Mouse (Mus musculus): ENCODE measurements around the gene Pla2g4f. TPM values are rescaled to one million over a fixed set of nuclear protein-coding genes. Genes with fewer than 3 reads are reported as not detected.

The Pla2g4f gene
- 0.89 TPM in 1 of 2 replicates, not detected in the other for polyA plus RNA-seq (2015; fragmentation: Nextera tagmentation; extraction: Ambion mirVana)

DNA sequence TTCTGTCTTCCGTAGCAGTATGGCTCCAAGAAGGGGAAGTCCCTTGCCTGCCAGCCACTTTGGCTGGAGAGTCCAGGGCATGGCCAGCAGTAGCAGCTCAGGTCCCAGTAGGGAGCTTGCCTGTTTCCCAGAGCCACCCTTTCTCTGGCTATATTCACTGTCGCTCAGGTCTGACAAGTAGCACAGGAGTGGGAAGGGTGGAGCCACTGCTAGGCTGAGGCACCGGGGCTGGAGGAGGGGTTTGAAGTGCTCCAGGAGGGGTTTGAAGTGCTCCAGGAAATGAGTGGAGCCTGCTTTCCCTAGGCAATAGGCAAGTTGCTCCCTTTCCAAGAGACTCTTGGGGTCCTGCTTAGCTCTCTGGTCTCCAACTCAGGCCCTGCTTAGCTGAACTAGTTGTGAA lies at the start of gene Pla2g4f:
TSS of gene Pla2g4f (minus strand) at position 190 of the 400 bp plus-strand sequence.

DNA sequence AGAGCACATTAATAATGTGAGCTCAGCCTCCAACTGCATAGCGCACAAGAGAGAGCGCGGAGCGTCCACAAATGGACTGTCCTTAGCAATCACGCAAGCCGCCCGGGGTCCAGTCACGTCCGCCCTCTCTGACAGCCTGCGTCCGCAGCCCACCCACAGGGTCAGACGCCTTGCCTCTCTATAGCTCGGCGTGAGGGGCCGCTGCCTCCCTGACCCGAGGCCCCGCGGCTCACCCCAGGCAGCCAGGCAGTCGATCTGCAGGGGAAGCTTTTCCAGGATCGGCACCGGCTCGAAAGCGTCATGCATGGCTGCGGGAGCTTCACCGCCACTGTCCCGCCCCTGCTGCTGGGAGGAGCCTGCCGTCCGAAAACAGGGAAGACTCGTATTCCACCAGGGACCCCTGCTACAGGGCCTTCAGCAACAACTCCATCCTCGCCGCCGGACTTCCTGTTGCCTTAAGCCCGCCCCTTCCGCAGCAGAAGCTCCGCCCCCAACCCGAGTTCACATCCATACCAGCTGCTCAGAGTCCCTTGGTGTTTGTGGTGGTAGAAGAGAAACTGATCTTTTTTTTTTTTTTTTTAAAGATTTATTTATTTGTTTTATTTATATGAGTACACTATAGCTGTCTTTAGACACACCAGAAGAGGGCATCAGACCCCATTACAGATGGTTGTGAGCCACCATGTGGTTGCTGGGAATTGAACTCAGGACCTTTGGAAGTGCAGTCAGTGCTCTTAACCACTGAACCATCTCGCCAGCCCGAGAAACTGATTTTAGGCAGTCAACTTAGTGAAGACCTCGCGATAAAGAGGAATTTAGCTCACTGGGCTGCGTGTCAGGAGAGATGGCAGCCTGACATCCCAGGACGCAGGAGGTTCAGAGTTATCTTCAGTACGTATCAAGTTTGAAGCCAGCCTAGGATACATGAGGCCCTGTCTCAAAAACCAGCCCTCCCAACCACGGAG lies 39.0 kb upstream of the Pla2g4f start, which contains the start of gene Vps39:
TSS of gene Vps39 (minus strand) at position 456 of the 965 bp plus-strand sequence.

DNA sequence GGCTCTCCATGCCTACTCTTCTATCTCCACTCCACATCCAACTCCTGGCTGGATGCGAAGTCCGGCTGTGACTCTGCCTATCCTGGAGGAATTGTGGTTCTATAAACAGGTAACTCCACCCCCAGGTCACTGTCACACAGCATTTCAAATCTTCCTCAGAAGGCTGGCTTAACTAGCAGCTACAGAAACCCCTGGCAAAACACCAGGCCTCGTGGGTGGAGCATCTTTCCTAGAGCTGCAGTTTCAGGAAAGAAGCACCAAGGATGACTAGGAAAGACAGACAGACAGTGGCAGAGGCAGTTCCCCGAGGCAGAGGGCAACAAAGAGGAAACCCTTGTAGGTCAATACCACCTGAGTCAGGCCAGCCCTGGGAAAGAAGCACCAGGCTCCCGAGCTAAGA lies 25.0 kb downstream of the Pla2g4f start, which contains the start of gene Pla2g4d:
TSS of gene Pla2g4d (minus strand) at position 203 of the 400 bp plus-strand sequence.

Other genes starting within 250 kb of the Pla2g4f start
- 232 and 273 TPM in 2 replicates for gene Ehd4, start 159.6 kb downstream of the Pla2g4f start, polyA plus RNA-seq (2015; fragmentation: Nextera tagmentation; extraction: Ambion mirVana)
- 3.8 and 4.6 TPM in 2 replicates for gene Pla2g4e, start 68.8 kb downstream of the Pla2g4f start, polyA plus RNA-seq (2015; fragmentation: Nextera tagmentation; extraction: Ambion mirVana)
- gene Pla2g4d, start 25.0 kb downstream of the Pla2g4f start, polyA plus RNA-seq (2015; fragmentation: Nextera tagmentation; extraction: Ambion mirVana): 0.04 TPM in 1 of 2 replicates, not detected in the other
- 9.6 and 10.0 TPM in 2 replicates for gene Vps39, start 39.0 kb upstream of the Pla2g4f start, polyA plus RNA-seq (2015; fragmentation: Nextera tagmentation; extraction: Ambion mirVana)
- 15.9 and 19.4 TPM in 2 replicates for gene Ganc, start 89.7 kb upstream of the Pla2g4f start, polyA plus RNA-seq (2015; fragmentation: Nextera tagmentation; extraction: Ambion mirVana)
- gene Tmem87a, start 89.9 kb upstream of the Pla2g4f start, polyA plus RNA-seq (2015; fragmentation: Nextera tagmentation; extraction: Ambion mirVana): 6.4 and 7.5 TPM in 2 replicates
- gene Capn3, start 141.9 kb upstream of the Pla2g4f start, polyA plus RNA-seq (2015; fragmentation: Nextera tagmentation; extraction: Ambion mirVana): 36.8 and 38.2 TPM in 2 replicates
- 48.2 and 57.1 TPM in 2 replicates for gene Zfp106, start 249.7 kb upstream of the Pla2g4f start, polyA plus RNA-seq (2015; fragmentation: Nextera tagmentation; extraction: Ambion mirVana)